Mouse (Mus musculus) c-Kit-positive CD71-positive TER-119-positive erythroid progenitor cells, embryonic 14.5 days (primary cell): ENCODE measurements around the gene Eif4a1.

Experiments used
- DNase-seq: peaks from one replicate; pipeline ENCODE4 v3.0.0-alpha.2; 2013; ENCODE audit warnings: low spot score

Gene Eif4a1

GRCm38 (mm10) chr11:69699595-69699994 is 27.4 kb upstream of the Eif4a1 start:
- DNase-seq = no peak

DNA sequence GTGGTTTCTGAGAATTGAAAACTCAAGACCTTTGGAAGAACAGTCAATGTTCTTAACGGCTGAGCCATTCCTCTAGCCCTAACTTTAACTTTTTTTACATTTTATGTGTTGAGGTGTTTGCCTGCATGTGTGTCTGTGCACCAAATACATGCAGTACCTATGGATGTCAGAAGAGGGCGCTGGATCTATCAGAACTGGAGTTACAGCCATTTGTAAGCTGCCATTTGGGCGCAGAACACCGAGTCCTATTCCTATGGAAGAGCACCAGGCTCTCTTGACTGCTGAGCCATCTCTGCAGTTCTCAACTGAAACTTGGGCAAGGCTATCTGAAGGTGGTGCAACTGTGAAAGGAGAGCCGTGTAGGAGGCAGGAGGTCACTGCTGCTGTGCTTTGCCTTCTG is 26.4 kb upstream of the Eif4a1 start:
- no peak for DNase-seq

- no peak for DNase-seq
Observed at GRCm38 (mm10) chr11:69697396-69697795, 25.2 kb upstream of the Eif4a1 start.

DNA sequence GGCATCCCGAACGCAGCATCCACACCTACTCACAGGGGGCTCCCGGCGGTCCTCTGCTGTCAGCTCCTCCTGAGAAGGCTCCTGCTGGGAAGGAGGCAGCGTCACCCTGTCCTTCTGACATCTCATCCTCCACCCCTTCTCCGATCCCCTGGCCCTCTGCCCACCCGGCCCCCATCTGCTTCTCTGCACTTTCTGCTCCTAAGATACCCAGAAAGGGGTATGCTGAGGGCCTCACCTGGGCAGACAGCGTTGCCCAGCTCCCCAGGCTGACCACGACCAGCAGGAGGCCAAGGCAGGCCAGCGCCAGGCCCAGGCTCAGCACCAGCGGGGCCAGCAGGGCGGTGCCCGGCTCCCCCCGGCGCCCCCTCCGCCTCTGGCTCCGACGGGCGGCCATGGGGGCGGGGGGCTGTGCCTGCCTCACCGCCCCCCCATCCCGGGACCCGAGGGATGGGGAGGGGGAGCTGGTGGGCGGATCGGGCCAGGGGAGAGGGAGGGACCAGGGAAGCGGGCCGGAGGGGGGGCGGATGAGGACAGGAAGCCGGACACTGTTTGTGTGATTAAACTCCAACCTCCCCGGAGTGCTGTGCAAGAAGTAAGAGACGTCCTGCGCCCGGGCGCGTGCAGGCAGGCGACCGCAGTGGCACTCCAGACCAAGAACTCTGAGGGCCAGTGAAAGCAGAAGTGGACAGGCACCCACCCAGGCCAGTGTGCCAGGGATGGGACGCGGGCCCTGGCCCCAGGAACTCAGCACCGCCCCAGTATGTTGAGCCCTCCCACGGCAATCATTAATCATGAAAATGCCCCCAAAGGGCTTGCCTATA is 23.3 kb upstream of the Eif4a1 start, which contains the start of the genes Tnfsf12 and Tnfsfm13:
Gene Tnfsf12 (minus strand): TSS at position 489 of the 821 bp plus-strand sequence.
Gene Tnfsfm13 (minus strand): TSS at position 738 of the 821 bp plus-strand sequence.
- no peak for DNase-seq

GRCm38 (mm10) chr11:69695046-69695360 is 22.8 kb upstream of the Eif4a1 start:
- no peak for DNase-seq

GRCm38 (mm10) chr11:69693421-69693965 is 21.3 kb upstream of the Eif4a1 start:
- no peak for DNase-seq

- DNase-seq = no peak
Observed at GRCm38 (mm10) chr11:69692863-69693262, 20.6 kb upstream of the Eif4a1 start.

DNA sequence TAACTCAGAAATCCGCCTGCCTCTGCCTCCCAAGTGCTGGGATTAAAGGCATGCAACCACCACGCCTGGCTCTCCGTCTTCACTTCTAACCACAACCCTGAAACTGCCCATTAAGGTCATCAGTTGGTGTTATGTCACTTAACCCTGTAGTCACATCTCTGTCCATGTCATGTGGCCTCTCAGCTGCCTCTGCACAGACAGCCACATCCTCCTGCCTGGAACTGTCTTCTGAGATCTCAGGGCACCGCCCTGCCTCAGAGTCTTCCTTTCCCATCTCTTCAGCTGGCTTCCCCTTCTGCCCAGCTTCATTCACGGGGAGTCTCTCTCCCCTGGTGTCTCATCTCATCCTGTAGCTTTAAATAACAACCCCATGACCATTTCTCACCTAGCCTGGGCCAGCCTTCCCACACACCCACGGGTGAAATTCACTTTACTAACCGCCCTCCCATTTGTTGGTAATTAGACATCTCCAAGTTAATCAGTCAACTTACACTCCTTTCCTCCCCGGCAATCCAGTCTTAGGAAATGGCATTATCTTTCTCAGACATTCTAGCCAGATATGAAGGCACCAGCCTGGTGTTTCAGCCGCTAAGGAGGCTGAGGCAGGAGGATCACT is 20.1 kb upstream of the Eif4a1 start:
- DNase-seq = no peak

DNA sequence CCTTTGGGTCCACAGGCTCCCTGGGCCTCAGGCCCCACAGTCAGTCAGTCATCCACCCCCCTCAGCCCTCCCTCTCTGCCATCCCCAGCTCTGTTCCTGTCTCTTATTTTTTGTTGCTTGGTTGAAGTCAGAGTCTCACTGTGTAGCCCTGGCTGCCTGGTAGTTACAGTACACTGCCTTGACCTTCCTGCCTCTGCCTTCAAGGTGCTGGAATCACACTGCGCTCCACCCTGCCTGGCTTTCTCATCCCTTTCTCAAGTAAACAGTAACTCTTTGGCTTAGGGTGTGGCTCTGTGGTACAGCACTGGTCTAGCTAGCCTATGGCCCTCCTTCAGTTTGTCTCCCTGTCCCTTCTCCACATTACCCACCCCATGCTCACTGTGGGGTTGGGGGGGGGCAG is 17.7 kb upstream of the Eif4a1 start:
- DNase-seq = no peak

DNA sequence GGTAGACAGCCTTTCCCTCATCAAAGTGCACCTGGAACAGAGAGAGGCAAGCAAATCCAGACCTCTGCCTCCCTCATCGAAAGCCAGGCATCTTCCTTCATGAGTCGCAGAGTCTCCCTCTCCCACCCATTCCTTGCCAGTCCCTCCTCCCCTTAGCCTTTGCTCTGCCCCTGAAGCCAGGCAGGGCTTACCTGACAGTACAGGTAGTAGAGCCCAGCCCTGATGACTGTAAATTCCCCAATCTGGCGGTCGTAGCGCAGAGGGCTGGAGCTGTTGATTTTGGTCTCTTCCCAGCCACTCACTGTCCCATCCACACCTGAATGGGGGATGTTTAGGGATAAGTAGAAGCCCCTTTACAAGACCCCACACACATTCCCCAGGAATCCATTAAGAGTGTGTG is 14.8 kb upstream of the Eif4a1 start:
- DNase-seq = no peak

- no peak for DNase-seq
Observed at GRCm38 (mm10) chr11:69686377-69686776, 14.2 kb upstream of the Eif4a1 start.

GRCm38 (mm10) chr11:69685526-69686148 is 13.4 kb upstream of the Eif4a1 start, which contains the start of gene Tnfsf13:
Gene Tnfsf13, minus strand, starts transcription at chr11:69685784.
- DNase-seq = no peak

DNA sequence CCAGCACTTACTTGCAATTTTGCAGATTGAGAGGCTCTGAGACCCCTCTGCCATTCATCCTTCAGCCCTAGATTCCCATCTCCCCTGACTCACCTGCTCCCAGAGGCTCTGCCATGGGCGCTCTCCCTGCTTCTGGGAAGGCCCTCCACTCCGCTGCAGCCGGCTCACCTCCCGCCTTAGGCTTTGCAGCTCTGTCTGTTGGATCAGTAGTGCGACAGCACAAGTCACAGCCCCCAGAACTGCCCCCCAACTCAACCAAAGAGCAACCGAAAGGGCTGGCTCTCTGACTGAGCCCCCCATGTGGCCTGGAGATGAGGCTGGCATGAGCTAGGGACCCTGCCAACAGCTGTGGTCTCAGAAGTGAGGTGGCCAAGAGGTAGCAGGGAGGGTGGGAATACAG is 12.7 kb upstream of the Eif4a1 start:
- no peak for DNase-seq

DNA sequence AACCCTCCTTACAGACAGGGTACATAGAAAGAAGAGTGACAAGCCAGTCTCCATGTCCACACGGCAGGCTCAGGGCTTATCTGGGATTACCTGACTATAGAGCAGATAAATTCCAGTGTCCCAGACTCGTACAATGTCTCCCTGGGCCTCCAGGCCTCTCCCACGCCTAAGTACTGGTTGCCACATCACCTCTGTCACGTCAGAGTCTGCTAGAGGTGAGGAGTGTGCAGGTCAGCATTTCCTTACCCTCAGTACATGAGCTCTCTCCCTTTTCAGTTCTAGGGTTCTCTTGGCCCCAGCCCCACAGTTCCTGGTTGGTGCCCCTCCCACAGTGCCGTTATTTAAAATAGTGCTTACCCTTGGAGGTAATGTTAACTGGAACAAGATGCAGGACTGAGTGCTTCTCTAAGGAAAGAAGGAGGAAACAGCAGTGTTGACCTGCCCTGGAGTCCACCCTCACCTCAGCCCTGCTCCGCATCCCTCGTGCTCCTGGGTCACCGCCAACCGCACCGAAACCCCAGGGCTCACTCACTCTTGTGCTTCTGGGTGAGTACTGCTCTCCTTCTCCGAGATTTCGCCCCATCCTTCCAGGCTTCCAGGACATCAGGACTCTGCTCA is 12.0 kb upstream of the Eif4a1 start:
- no peak for DNase-seq

DNA sequence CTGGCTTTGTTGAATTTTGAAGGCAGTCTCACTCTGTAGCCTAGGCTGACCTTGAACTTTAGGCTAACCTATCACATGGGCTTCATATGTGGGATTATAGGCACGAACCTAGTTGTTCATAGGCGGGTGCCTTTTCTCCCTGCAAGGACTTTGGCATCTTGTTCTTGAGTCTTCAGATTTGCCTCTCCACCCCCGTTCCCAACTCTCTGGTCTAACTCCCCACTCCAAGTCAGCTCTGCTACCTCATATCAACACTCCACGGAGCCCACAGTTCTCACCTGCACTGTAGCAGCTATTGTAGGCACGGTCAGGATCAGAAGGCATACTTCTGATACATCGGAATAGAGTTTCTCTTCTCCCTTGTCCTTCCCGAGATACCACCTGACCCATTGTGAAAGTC is 11.4 kb upstream of the Eif4a1 start:
- no peak for DNase-seq

GRCm38 (mm10) chr11:69682840-69683533 is 10.8 kb upstream of the Eif4a1 start:
- peak; percentile 90 for DNase-seq

DNA sequence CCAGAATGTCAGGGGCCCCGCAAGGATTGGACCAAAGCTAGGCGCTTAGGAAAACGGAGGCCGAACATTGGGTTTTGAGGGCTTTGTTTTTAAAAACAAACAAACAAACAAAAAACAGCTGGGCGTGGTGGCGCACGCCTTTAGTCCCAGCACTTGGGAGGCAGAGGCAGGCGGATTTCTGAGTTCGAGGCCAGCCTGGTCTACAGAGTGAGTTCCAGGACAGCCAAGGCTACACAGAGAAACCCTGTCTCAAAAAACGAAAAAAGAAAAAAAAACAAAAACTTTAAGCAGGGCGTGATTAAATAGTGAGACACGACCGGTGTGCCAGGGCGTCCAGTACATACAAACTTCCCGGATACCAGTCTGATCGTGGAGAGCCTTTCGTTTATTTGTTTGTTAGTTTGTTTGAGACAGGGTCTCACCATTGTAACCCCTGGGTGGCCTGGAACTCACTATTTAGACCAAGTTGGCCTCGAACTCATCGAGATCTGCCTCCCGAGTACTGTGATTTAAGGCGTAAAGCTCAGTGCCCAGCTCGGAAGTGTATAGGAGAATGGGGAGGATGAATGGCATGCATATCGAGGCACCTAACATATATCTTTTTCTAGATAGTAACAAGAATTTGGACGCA is 10.1 kb upstream of the Eif4a1 start:
- no peak for DNase-seq

GRCm38 (mm10) chr11:69681314-69682208 is 9.3 kb upstream of the Eif4a1 start, which contains the start of gene Senp3:
Gene Senp3, minus strand, starts transcription at chr11:69682084.
- peak; percentile 90 for DNase-seq

DNA sequence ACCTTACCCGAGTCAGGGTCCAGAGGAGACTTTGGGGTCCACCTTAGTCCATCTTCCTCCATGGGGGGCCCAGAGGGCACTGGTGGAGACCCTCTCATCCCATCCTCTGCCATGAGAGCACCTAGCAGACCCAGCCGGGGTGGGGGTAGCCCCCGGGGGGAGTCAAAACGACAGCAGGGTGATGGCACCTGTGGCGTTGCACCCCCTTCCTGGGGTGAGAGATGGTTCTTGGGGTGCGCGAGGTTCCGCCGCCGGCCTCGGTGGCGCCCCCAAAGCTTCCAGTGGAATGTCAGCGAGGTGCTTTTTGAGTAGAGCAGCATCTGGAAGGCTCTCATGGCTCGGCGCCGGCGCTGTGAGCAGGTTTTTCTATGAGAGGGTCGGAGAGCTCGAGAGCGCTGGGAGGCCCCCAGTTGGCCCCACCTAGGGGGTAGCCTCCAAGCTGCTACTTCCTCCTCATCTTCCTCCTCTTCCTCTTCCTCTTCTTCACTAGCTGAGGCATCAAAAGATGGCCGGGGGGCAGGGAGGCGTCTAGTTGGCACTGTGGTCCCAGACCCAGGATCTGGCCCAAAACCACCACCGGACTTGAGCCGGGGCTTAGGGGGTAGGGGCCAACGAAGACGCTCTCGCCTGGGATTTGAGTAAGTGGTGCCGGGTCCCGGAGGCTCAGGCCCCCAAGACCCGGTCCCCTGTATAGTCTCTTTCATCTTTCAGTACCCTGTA is 8.1 kb upstream of the Eif4a1 start:
- no peak for DNase-seq
